Mouse (Mus musculus) ES-Bruce4 (cell line): ENCODE data around the gene Rab11fip3. TPM values are rescaled to one million over a fixed set of nuclear protein-coding genes. Genes with fewer than 3 reads are reported as not detected.
A peak's percentile ranks its signal among the peaks of the same experiment; 100 is the strongest.

Experiments used
- H3K27ac ChIP-seq: 2 replicates; pipeline ENCODE4 v1.5.1; 2012; ENCODE audit warnings: low read length, inconsistent platforms; ENCODE audit not compliant: insufficient read depth
- H3K27me3 ChIP-seq: 2 replicates; pipeline ENCODE4 v1.6.1; 2012; ENCODE audit warnings: mild to moderate bottlenecking, low read length, inconsistent platforms; ENCODE audit not compliant: control insufficient read depth, poor library complexity, insufficient read depth, severe bottlenecking
- H3K36me3 ChIP-seq: 2 replicates; pipeline ENCODE4 v1.6.1; 2012; ENCODE audit warnings: inconsistent platforms, mild to moderate bottlenecking, low read length, moderate library complexity; ENCODE audit not compliant: control insufficient read depth, poor library complexity, insufficient read depth, severe bottlenecking
- H3K4me1 ChIP-seq: one replicate; pipeline ENCODE4 v1.8.1; 2011; ENCODE audit warnings: low read length; ENCODE audit not compliant: control insufficient read depth, insufficient read depth
- H3K4me3 ChIP-seq: 2 replicates; pipeline ENCODE4 v1.5.1; 2011; ENCODE audit warnings: low read depth, mild to moderate bottlenecking, low read length
- H3K9ac ChIP-seq: 2 replicates; pipeline ENCODE4 v1.6.1; 2012; ENCODE audit warnings: low read depth, mild to moderate bottlenecking, inconsistent platforms; ENCODE audit not compliant: poor library complexity, severe bottlenecking
- H3K9me3 ChIP-seq: replicated peaks from 2 replicates; pipeline ENCODE4 v1.6.1; 2012; ENCODE audit warnings: mild to moderate bottlenecking, low read length, inconsistent platforms; ENCODE audit not compliant: control insufficient read depth, poor library complexity, insufficient read depth, severe bottlenecking
- CTCF ChIP-seq: IDR thresholded peaks from one replicate; pipeline ENCODE4 v1.8.1; 2011; ENCODE audit warnings: low read depth, low read length
- EP300 ChIP-seq: IDR thresholded peaks from 2 replicates; pipeline ENCODE4 v1.6.1; 2011; ENCODE audit warnings: low read depth, low read length; ENCODE audit not compliant: insufficient read depth
- POLR2A ChIP-seq: IDR thresholded peaks from one replicate; pipeline ENCODE4 v1.8.1; 2011; ENCODE audit warnings: low read length; ENCODE audit not compliant: insufficient read depth
- polyA plus RNA-seq: library from polyadenylated mRNA; stranded (reverse); fragments of >200 nt; gene quantifications from 2 replicates; pipeline ENCODE4 v1.2.4, GENCODE M21; 2011; ENCODE audit warnings: low read depth; ENCODE audit not compliant: missing spikeins, insufficient read depth, insufficient read length

Rab11fip3 gene
- polyA plus RNA-seq, 1 experiment, result 27.5 TPM

DNA sequence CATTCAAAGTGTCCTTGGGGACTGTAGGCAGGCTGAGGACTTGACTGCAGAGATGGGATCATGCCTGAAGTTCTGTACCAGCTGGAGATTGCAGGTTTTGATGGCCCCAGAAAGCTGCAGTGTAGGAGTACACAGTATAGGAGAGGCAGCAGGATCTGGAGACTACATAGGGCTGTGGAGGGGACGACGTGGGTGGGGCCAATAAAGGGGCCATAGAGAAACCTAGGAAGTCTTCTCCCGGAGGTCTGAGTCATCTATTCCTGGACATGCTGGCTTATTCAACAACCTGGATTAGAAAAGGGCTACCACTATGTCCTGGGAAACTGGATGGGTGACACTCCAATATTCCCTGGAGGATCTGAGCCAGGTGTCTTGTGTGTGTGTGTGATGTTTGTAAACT lies 113.6 kb downstream of the Rab11fip3 start:
- Histone ChIP-seq H3K4me1 (no peaks in the 10 kb centered on the region), H3K9me3 (no peaks in the 10 kb centered on the region), H3K9ac (no peak overlapping the region), H3K27me3 (no peaks in the 10 kb centered on the region), H3K36me3 (no peaks in the 10 kb centered on the region), H3K27ac (no peak overlapping the region), H3K4me3 (no peak overlapping the region)
- TF ChIP-seq CTCF, result no peak
- TF ChIP-seq POLR2A, result no peak
- TF ChIP-seq EP300, result no peak

DNA sequence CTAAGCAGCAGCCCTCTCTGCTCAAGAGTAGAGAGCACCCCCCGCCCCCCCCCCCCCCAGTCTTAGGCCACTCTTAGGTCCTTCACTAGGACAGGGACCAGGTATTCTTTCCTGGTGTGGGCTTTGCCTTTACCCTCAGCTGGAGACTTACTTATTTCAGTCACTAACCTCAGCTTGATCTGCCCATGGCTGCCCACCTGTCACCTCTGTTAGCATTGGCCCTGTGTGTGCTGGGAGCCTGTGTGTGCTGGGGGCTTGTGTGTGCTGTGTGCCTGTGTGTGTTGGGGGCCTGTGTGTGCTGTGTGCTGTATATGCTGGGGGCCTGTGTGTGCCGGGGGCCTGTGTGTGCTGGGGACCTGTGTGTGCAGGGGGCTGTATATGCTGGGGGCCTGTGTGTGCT lies 114.7 kb downstream of the Rab11fip3 start:
- no peak for TF ChIP-seq POLR2A
- TF ChIP-seq EP300, result no peak
- no peak for TF ChIP-seq CTCF
- H3K4me3 ChIP-seq, result no peak overlapping the region
- no peak overlapping the region for H3K9ac ChIP-seq
- H3K27ac ChIP-seq, result no peak overlapping the region
- no peaks in the 10 kb centered on the region for H3K36me3 ChIP-seq
- H3K4me1 ChIP-seq, result no peaks in the 10 kb centered on the region
- H3K27me3 ChIP-seq, result no peaks in the 10 kb centered on the region
- no peaks in the 10 kb centered on the region for H3K9me3 ChIP-seq

DNA sequence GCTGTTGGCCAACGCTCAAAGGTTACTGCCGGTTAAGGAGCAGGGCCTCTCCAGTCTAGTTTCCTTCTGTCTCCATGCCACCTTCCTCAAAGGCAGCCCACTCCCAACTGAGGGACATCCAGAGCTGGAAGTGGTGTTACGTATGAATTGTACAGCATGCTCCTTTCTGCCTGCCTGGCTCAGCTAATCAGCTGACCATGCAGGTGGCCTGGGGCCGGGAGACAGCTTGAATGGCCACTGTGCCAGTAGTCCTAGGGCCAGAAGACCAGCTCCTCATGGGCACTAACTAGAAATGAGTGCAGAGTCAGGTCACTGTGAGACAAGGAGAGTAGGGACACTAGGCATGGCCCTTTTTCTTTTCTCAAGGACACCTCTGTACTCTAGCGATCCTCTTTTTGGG lies 116.2 kb downstream of the Rab11fip3 start:
- Histone ChIP-seq H3K36me3 (no peaks in the 10 kb centered on the region), H3K4me3 (no peak overlapping the region), H3K4me1 (no peaks in the 10 kb centered on the region), H3K27me3 (no peaks in the 10 kb centered on the region), H3K9ac (no peak overlapping the region), H3K27ac (no peak overlapping the region), H3K9me3 (no peaks in the 10 kb centered on the region)
- TF ChIP-seq CTCF, result no peak

- peak within 1 kb of the TSS; percentile 47 for H3K9ac ChIP-seq
- no peaks in the 10 kb centered on the region for H3K27me3 ChIP-seq
- H3K4me1 ChIP-seq, result no peaks in the 10 kb centered on the region
- TF ChIP-seq POLR2A (no peak), CTCF (no peak), EP300 (no peak)
- H3K27ac ChIP-seq, result no peak within 1 kb of the TSS
- peak within 1 kb of the TSS; percentile 76 for H3K4me3 ChIP-seq
- H3K36me3 ChIP-seq, result no peaks in the 10 kb centered on the region
- H3K9me3 ChIP-seq, result no peaks in the 10 kb centered on the region
These were observed 117.3 kb downstream of the Rab11fip3 start, which contains the start of gene A930017K11Rik for GRCm38 (mm10) chr17:25951803-25952623. A930017K11Rik (minus strand) TSS chr17:25952565.

- H3K4me3 ChIP-seq, result peak overlapping the region; percentile 76
- peak overlapping the region; percentile 47 for H3K9ac ChIP-seq
- H3K4me1 ChIP-seq, result no peaks in the 10 kb centered on the region
- H3K9me3 ChIP-seq, result no peaks in the 10 kb centered on the region
- TF ChIP-seq CTCF (no peak), EP300 (no peak), POLR2A (no peak)
- no peaks in the 10 kb centered on the region for H3K27me3 ChIP-seq
- H3K36me3 ChIP-seq, result no peaks in the 10 kb centered on the region
- no peak overlapping the region for H3K27ac ChIP-seq
These were observed 118.0 kb downstream of the Rab11fip3 start for GRCm38 (mm10) chr17:25951225-25951802.

DNA sequence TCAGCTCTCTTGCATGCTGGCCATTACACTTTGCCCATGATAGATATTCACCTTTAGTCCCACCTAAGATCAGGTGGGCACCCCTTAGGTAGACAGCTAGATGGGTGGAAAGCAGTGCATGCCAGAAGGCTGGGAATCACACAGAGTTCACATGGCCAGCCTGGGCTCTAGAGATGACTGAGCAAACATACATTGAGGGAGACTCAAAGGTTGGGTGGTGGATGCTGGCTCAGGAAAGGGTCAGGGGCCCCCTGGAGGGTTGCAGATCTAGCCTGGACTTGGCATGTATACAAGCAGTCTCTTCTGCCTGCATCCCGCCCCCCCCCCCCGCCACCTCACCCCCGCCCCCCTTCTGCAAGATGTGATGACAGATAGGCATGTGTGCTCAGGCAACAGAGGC lies 118.6 kb downstream of the Rab11fip3 start:
- H3K9me3 ChIP-seq, result no peaks in the 10 kb centered on the region
- H3K27ac ChIP-seq, result no peak overlapping the region
- no peaks in the 10 kb centered on the region for H3K27me3 ChIP-seq
- H3K36me3 ChIP-seq, result no peaks in the 10 kb centered on the region
- H3K9ac ChIP-seq, result no peak overlapping the region
- H3K4me3 ChIP-seq, result 0 out of 2 replicates have a peak overlapping the region, but pooled peaks have one; percentile 76
- H3K4me1 ChIP-seq, result no peaks in the 10 kb centered on the region
- TF ChIP-seq CTCF (no peak), EP300 (no peak), POLR2A (no peak)
